31 mouse cellular contexts compared by ENCODE assay signal in genomic region chr11:70792409-70792808, GRCm38 (mm10). TPM values are rescaled to one million over a fixed set of nuclear protein-coding genes. Genes with fewer than 3 reads are reported as not detected.
DNase-seq lines count a peak whose midpoint lies in the region; ATAC-seq lines count a peak whose summit lies in the region.
"Had no signal": no experiment of that assay in that cellular context is flagged by ENCODE, and none has a peak within 500 bp of the region (broad histone marks: within the 10 kb centered on the region; RNA-seq: fewer than 3 reads in every experiment).

No protein-coding gene starts in this region.

- intact Hi-C loops in heart, postnatal 36 days (cut with DNase I) = no loop called here

- no peaks in the 10 kb centered on the region for H3K27me3 ChIP-seq in splenic B cell, adult 2 months (ENCODE audit: control insufficient read depth, insufficient read depth, low read length, poor library complexity, severe bottlenecking)
- H3K27me3 ChIP-seq: embryonic facial prominence, embryonic 13.5 days; heart, embryonic 12.5 days; limb, embryonic 12.5 days; liver, embryonic 15.5 days had no signal

- H3K36me3 ChIP-seq in splenic B cell, adult 2 months (ENCODE audit: control insufficient read depth, insufficient read depth, low read length, poor library complexity, severe bottlenecking) = peaks cover 4% of the 10 kb centered on the region; the same call in 1 of the 2 replicates
- H3K36me3 ChIP-seq: embryonic facial prominence, embryonic 13.5 days; forebrain, embryonic 10.5 days; heart, embryonic 12.5 days; limb, embryonic 12.5 days; liver, embryonic 15.5 days had no signal

- peak; percentile 52 for ATAC-seq in inflammation-experienced regulatory T-cells, adult 6 months
- ATAC-seq: forebrain, embryonic 16.5 days; midbrain, embryonic 16.5 days had no signal

- DNase-seq in CD4-positive, CD25-positive, alpha-beta regulatory T cell, adult 2 months (ENCODE audit: low read depth, low spot score) = peak; percentile 74
- peak; percentile 14 for DNase-seq in NIH3T3 (ENCODE audit: low read depth)
- DNase-seq in splenic B cell, adult 2 months (ENCODE audit: low read depth, low spot score) = peak; percentile 70
- no peak for DNase-seq in heart, postnatal 36 days
- no peak for DNase-seq in left cerebral cortex, adult 18-20 months (ENCODE audit: low spot score in 2 of 2)
- DNase-seq in lung, postnatal 10 days = no peak
- DNase-seq: adrenal gland, postnatal 14 days; cerebellum, adult 11-12 months; cerebellum, postnatal 10 days; heart, adult 2 months; kidney, adult 18-20 months; kidney, postnatal 4 days; lung, embryonic 14.5 days; right cerebral cortex, postnatal 4 days; thymus, postnatal 14 days had no signal

RNA-seq across cellular contexts. Expression of gene Scimp, which starts 20.0 kb away (rescaled TPM):
- polyA plus RNA-seq in inflammation-experienced regulatory T-cells, adult 6 months (2017; shearing (Covaris generic)) = 1 to 10 TPM in 1 of 3 experiments, under 1 TPM in 1, not detected in 1; 0.67 to 1.1 TPM
- total RNA-seq in heart, postnatal 36 days (2021) = under 1 TPM; 0.47 to 0.89 TPM
- total RNA-seq in left cerebral cortex, adult 18-20 months (2021) = not detected
- total RNA-seq: common myeloid progenitor, adult 5-6 weeks; gastrocnemius, adult 8-10 months; gastrocnemius, postnatal 4 days; left cerebral cortex, postnatal 25 days had no signal
- polyA plus RNA-seq: C2C12; forebrain, embryonic 10.5 days; forebrain, embryonic 16.5 days; heart, embryonic 12.5 days; hindbrain, embryonic 14.5 days; limb, embryonic 12.5 days; lung, embryonic 14.5 days; midbrain, embryonic 11.5 days; midbrain, embryonic 16.5 days; neural tube, embryonic 14.5 days had no signal

RNA-seq across cellular contexts. Expression of gene Zfp3, which starts 28.4 kb away (rescaled TPM):
- polyA plus RNA-seq in inflammation-experienced regulatory T-cells, adult 6 months (2017; shearing (Covaris generic)) = 1 to 10 TPM; 3.4 to 5.8 (median 4.6) TPM
- 1 to 10 TPM; 6.5 to 6.7 TPM for total RNA-seq in heart, postnatal 36 days (2021)
- 10 to 100 TPM; 17.2 to 17.9 TPM for total RNA-seq in left cerebral cortex, adult 18-20 months (2021)

RNA-seq across cellular contexts. Expression of gene Rabep1, which starts 52.2 kb away (rescaled TPM):
- 10 to 100 TPM in 2 of 3 experiments, 1 to 10 TPM in 1; 9.9 to 13.0 (median 11.4) TPM for polyA plus RNA-seq in inflammation-experienced regulatory T-cells, adult 6 months (2017; shearing (Covaris generic))
- total RNA-seq in heart, postnatal 36 days (2021) = 10 to 100 TPM; 35.9 to 36.5 TPM
- total RNA-seq in left cerebral cortex, adult 18-20 months (2021) = 100 to 1,000 TPM; 140 TPM

Comparison
In these comparisons a context has a peak if more than half of its experiments do, and no peak if none do; other contexts are left out.
1. DNase-seq: peak in CD4-positive, CD25-positive, alpha-beta regulatory T cell, adult 2 months (single experiment), NIH3T3 (single experiment) and splenic B cell, adult 2 months (single experiment); none in heart, postnatal 36 days (0 of 2), left cerebral cortex, adult 18-20 months (0 of 2) and lung, postnatal 10 days (single experiment).